Mouse (Mus musculus) ES-Bruce4 (cell line): Measurements from ENCODE around the gene Bicd2. TPM values are rescaled to one million over a fixed set of nuclear protein-coding genes. Genes with fewer than 3 reads are reported as not detected.

Experiments used
- H3K27ac ChIP-seq: 2 replicates; pipeline ENCODE4 v1.5.1; 2012; ENCODE audit warnings: low read length, inconsistent platforms; ENCODE audit not compliant: insufficient read depth
- H3K27me3 ChIP-seq: 2 replicates; pipeline ENCODE4 v1.6.1; 2012; ENCODE audit warnings: mild to moderate bottlenecking, low read length, inconsistent platforms; ENCODE audit not compliant: control insufficient read depth, poor library complexity, insufficient read depth, severe bottlenecking
- H3K36me3 ChIP-seq: 2 replicates; pipeline ENCODE4 v1.6.1; 2012; ENCODE audit warnings: inconsistent platforms, mild to moderate bottlenecking, low read length, moderate library complexity; ENCODE audit not compliant: control insufficient read depth, poor library complexity, insufficient read depth, severe bottlenecking
- H3K4me1 ChIP-seq: one replicate; pipeline ENCODE4 v1.8.1; 2011; ENCODE audit warnings: low read length; ENCODE audit not compliant: control insufficient read depth, insufficient read depth
- H3K4me3 ChIP-seq: 2 replicates; pipeline ENCODE4 v1.5.1; 2011; ENCODE audit warnings: low read depth, mild to moderate bottlenecking, low read length
- H3K9ac ChIP-seq: 2 replicates; pipeline ENCODE4 v1.6.1; 2012; ENCODE audit warnings: low read depth, mild to moderate bottlenecking, inconsistent platforms; ENCODE audit not compliant: poor library complexity, severe bottlenecking
- H3K9me3 ChIP-seq: replicated peaks from 2 replicates; pipeline ENCODE4 v1.6.1; 2012; ENCODE audit warnings: mild to moderate bottlenecking, low read length, inconsistent platforms; ENCODE audit not compliant: control insufficient read depth, poor library complexity, insufficient read depth, severe bottlenecking
- CTCF ChIP-seq: IDR thresholded peaks from one replicate; pipeline ENCODE4 v1.8.1; 2011; ENCODE audit warnings: low read depth, low read length
- EP300 ChIP-seq: IDR thresholded peaks from 2 replicates; pipeline ENCODE4 v1.6.1; 2011; ENCODE audit warnings: low read depth, low read length; ENCODE audit not compliant: insufficient read depth
- POLR2A ChIP-seq: IDR thresholded peaks from one replicate; pipeline ENCODE4 v1.8.1; 2011; ENCODE audit warnings: low read length; ENCODE audit not compliant: insufficient read depth
- polyA plus RNA-seq: library from polyadenylated mRNA; stranded (reverse); fragments of >200 nt; gene quantifications from 2 replicates; pipeline ENCODE4 v1.2.4, GENCODE M21; 2011; ENCODE audit warnings: low read depth; ENCODE audit not compliant: missing spikeins, insufficient read depth, insufficient read length

Gene Bicd2
- polyA plus RNA-seq, 1 experiment, result 16.1 TPM

- Histone ChIP-seq H3K36me3 (no peaks in the 10 kb centered on the region), H3K9ac (no peak overlapping the region), H3K27me3 (no peaks in the 10 kb centered on the region), H3K4me3 (no peak overlapping the region), H3K9me3 (no peaks in the 10 kb centered on the region), H3K27ac (no peak overlapping the region), H3K4me1 (no peaks in the 10 kb centered on the region)
- TF ChIP-seq POLR2A, result no peak
- TF ChIP-seq EP300, result no peak
- no peak for TF ChIP-seq CTCF
Observed at GRCm38 (mm10) chr13:49306771-49307310, 34.5 kb upstream of the Bicd2 start.

- Histone ChIP-seq H3K27me3 (no peaks in the 10 kb centered on the region), H3K4me3 (no peak overlapping the region), H3K9ac (no peak overlapping the region), H3K27ac (no peak overlapping the region), H3K36me3 (no peaks in the 10 kb centered on the region), H3K4me1 (no peaks in the 10 kb centered on the region), H3K9me3 (no peaks in the 10 kb centered on the region)
- no peak for TF ChIP-seq POLR2A
Observed at GRCm38 (mm10) chr13:49307311-49307969, 33.9 kb upstream of the Bicd2 start.

GRCm38 (mm10) chr13:49308206-49308605, 33.2 kb upstream of the Bicd2 start:
- Histone ChIP-seq H3K9ac (no peak overlapping the region), H3K36me3 (no peaks in the 10 kb centered on the region), H3K9me3 (no peaks in the 10 kb centered on the region), H3K4me1 (no peaks in the 10 kb centered on the region), H3K27ac (no peak overlapping the region), H3K4me3 (no peak overlapping the region), H3K27me3 (no peaks in the 10 kb centered on the region)
- TF ChIP-seq CTCF, result no peak
- TF ChIP-seq EP300, result no peak
- no peak for TF ChIP-seq POLR2A

GRCm38 (mm10) chr13:49308861-49309403, 32.5 kb upstream of the Bicd2 start:
- no peaks in the 10 kb centered on the region for H3K27me3 ChIP-seq
- no peaks in the 10 kb centered on the region for H3K4me1 ChIP-seq
- no peaks in the 10 kb centered on the region for H3K9me3 ChIP-seq
- no peak overlapping the region for H3K27ac ChIP-seq
- H3K36me3 ChIP-seq, result no peaks in the 10 kb centered on the region
- H3K9ac ChIP-seq, result no peak overlapping the region
- no peak for TF ChIP-seq POLR2A
- no peak for TF ChIP-seq CTCF
- H3K4me3 ChIP-seq, result no peak overlapping the region

- Histone ChIP-seq H3K4me3 (no peak overlapping the region), H3K36me3 (no peaks in the 10 kb centered on the region), H3K27ac (no peak overlapping the region), H3K27me3 (no peaks in the 10 kb centered on the region), H3K9ac (no peak overlapping the region), H3K4me1 (no peaks in the 10 kb centered on the region), H3K9me3 (no peaks in the 10 kb centered on the region)
- TF ChIP-seq CTCF, result no peak
- no peak for TF ChIP-seq POLR2A
- TF ChIP-seq EP300, result no peak
Observed at GRCm38 (mm10) chr13:49309501-49309900, 31.9 kb upstream of the Bicd2 start.

GRCm38 (mm10) chr13:49311642-49312041, 29.7 kb upstream of the Bicd2 start:
- Histone ChIP-seq H3K27ac (no peak overlapping the region), H3K36me3 (no peaks in the 10 kb centered on the region)

More at GRCm38 (mm10) chr13:49311642-49312041, 29.7 kb upstream of the Bicd2 start:
- Histone ChIP-seq H3K27me3 (no peaks in the 10 kb centered on the region), H3K9ac (no peak overlapping the region), H3K4me3 (no peak overlapping the region), H3K9me3 (no peaks in the 10 kb centered on the region), H3K4me1 (no peaks in the 10 kb centered on the region)
- TF ChIP-seq CTCF, result no peak
- TF ChIP-seq POLR2A, result no peak
- no peak for TF ChIP-seq EP300
